ENCODE assay signal across 28 mouse cellular contexts in genomic region chr4:118162123-118162522, GRCm38 (mm10). TPM values are rescaled to one million over a fixed set of nuclear protein-coding genes. Genes with fewer than 3 reads are reported as not detected.
DNase-seq lines count a peak whose midpoint lies in the region; ATAC-seq lines count a peak whose summit lies in the region.
"Had no signal": no experiment of that assay in that cellular context is flagged by ENCODE, and none has a peak within 500 bp of the region (broad histone marks: within the 10 kb centered on the region; RNA-seq: fewer than 3 reads in every experiment).

No protein-coding gene starts in this region.

- H3K27ac ChIP-seq in limb, embryonic 10.5 days, result no peak overlapping the region
- H3K27ac ChIP-seq: embryonic facial prominence, embryonic 13.5 days; embryonic facial prominence, embryonic 15.5 days; forebrain, embryonic 10.5 days; forebrain, embryonic 12.5 days had no signal

- no peak overlapping the region for H3K4me3 ChIP-seq in limb, embryonic 10.5 days
- H3K4me3 ChIP-seq: embryonic facial prominence, embryonic 13.5 days; embryonic facial prominence, embryonic 15.5 days; erythroblast, embryonic 14.5 days; forebrain, embryonic 10.5 days; forebrain, embryonic 12.5 days had no signal

- 97% methylated on average over 12 of the region's 12 CpGs for WGBS in limb, embryonic 10.5 days

- H3K27me3 ChIP-seq in limb, embryonic 10.5 days (ENCODE audit: low read depth, poor library complexity, severe bottlenecking), result no peaks in the 10 kb centered on the region
- H3K27me3 ChIP-seq: embryonic facial prominence, embryonic 13.5 days; embryonic facial prominence, embryonic 15.5 days; forebrain, embryonic 12.5 days; Patski had no signal

- peaks cover 99% of the 10 kb centered on the region for H3K36me3 ChIP-seq in limb, embryonic 10.5 days

- no peaks in the 10 kb centered on the region for H3K4me1 ChIP-seq in limb, embryonic 10.5 days
- H3K4me1 ChIP-seq: embryonic facial prominence, embryonic 13.5 days; embryonic facial prominence, embryonic 15.5 days; forebrain, embryonic 10.5 days; forebrain, embryonic 12.5 days had no signal

- no peaks in the 10 kb centered on the region for H3K9me3 ChIP-seq in limb, embryonic 10.5 days (replicated peaks)
- H3K9me3 ChIP-seq: embryonic facial prominence, embryonic 13.5 days; embryonic facial prominence, embryonic 15.5 days; forebrain, embryonic 10.5 days; forebrain, embryonic 12.5 days; G1E had no signal

- DNase-seq in CD4-positive helper T cell, adult 2 months (ENCODE audit: low read depth, low spot score), result peak; percentile 54
- no peak for DNase-seq in right cerebral cortex, postnatal 25 days
- no peak for DNase-seq in right cerebral cortex, postnatal 10 days (ENCODE audit: low spot score in 2 of 2)
- DNase-seq in limb, embryonic 10.5 days (ENCODE audit: low spot score), result no peak
- no peak for DNase-seq in thymus, adult 18-20 months
- DNase-seq: adrenal gland, adult 2 months; adrenal gland, postnatal 10 days; adrenal gland, postnatal 25 days; B cell, adult 2 months; cerebellum, adult 11 months; cerebellum, adult 18-20 months; cerebellum, adult 8-10 months; cerebellum, adult 9-11 months; cerebellum, postnatal 14 days; cerebellum, postnatal 36 days; embryo, embryonic 11 days had no signal

- ATAC-seq in CD4-positive, CD25-positive, alpha-beta regulatory T cell, adult 4 months, result peak; percentile 71
- peak; percentile 91 for ATAC-seq in activated CD4-positive, CD25-positive, alpha-beta regulatory T cell, adult 4 months
- ATAC-seq in inflammation-experienced regulatory T-cells, adult 6 months, result peak; percentile 56
- ATAC-seq: forebrain, embryonic 14.5 days; forebrain, embryonic 16.5 days; Patski had no signal

RNA-seq across cellular contexts. Expression of gene Kdm4a, which starts 17.7 kb away (rescaled TPM):
- polyA plus RNA-seq in CD4-positive, CD25-positive, alpha-beta regulatory T cell, adult 4 months (2017; shearing (Covaris generic)), result 10 to 100 TPM in 1 of 2 experiments, 1 to 10 TPM in 1; 4.3 to 14.3 TPM
- 10 to 100 TPM in 1 of 2 experiments, 1 to 10 TPM in 1; 6.1 to 11.4 TPM for polyA plus RNA-seq in activated CD4-positive, CD25-positive, alpha-beta regulatory T cell, adult 4 months (2017; shearing (Covaris generic))
- 10 to 100 TPM in 1 of 3 experiments, 1 to 10 TPM in 2; 3.9 to 12.4 (median 6.9) TPM for polyA plus RNA-seq in inflammation-experienced regulatory T-cells, adult 6 months (2017; shearing (Covaris generic))
- polyA plus RNA-seq in limb, embryonic 10.5 days (2016; fragmentation: Nextera tagmentation; extraction: Ambion mirVana), result 33.7 and 42.7 TPM in 2 replicates

RNA-seq across cellular contexts. Expression of gene St3gal3, which starts 27.4 kb away (rescaled TPM):
- polyA plus RNA-seq in CD4-positive, CD25-positive, alpha-beta regulatory T cell, adult 4 months (2017; shearing (Covaris generic)), result under 1 TPM; 0.38 to 0.52 TPM
- under 1 TPM; 0.77 to 0.85 TPM for polyA plus RNA-seq in activated CD4-positive, CD25-positive, alpha-beta regulatory T cell, adult 4 months (2017; shearing (Covaris generic))
- 1 to 10 TPM in 2 of 3 experiments, under 1 TPM in 1; 0.40 to 2.4 (median 1.3) TPM for polyA plus RNA-seq in inflammation-experienced regulatory T-cells, adult 6 months (2017; shearing (Covaris generic))
- polyA plus RNA-seq in limb, embryonic 10.5 days (2016; fragmentation: Nextera tagmentation; extraction: Ambion mirVana), result 6.8 and 7.2 TPM in 2 replicates
